8 mouse cellular contexts compared by ENCODE assay signal in the genomic region with DNA sequence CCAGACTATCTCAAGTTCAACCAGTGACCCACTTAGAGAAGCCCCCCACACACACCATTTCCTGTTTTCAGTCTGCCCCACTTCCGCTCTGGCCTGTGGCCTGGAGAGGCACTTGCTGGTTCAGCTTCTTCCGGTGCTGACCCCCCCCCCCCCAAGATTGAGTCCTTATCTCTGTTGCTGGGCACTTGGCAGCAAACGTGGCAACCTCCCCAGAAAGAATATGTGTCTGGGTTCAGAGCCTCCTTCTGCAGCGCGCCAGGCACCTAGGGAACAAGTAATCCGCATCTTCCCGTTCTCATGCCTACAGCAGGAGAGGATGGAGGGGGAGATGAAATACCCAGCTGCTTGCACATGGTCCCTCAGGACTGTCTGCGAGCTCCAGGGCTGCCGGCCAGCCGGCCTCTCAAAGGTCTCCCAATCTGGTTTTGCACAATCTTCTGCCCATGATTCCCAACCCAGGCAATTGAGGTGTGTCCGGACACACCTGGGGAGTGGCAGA. TPM values are rescaled to one million over a fixed set of nuclear protein-coding genes. Genes with fewer than 3 reads are reported as not detected.
A peak's percentile ranks its signal among the peaks of the same experiment; 100 is the strongest.
DNase-seq lines count a peak whose midpoint lies in the region; ATAC-seq and TF ChIP-seq lines count a peak whose summit lies in the region.

No protein-coding gene starts in this region.

- peak; percentile 52 for DNase-seq in gastrocnemius, postnatal 25 days
- DNase-seq in gastrocnemius, postnatal 36 days = no peak
- DNase-seq in MEL (ENCODE audit: low read depth, low spot score) = peak; percentile 42
- peak; percentile 49 for DNase-seq in liver
- no peak for DNase-seq in right cerebral cortex, postnatal 25 days
- no peak for DNase-seq in left cerebral cortex, postnatal 36 days (ENCODE audit: low spot score in 2 of 2)

- H3K4me2 ChIP-seq in heart, embryonic 12.5 days = peak overlapping the region; percentile 44
- no peak overlapping the region; the same call in 1 of the 2 replicates for H3K4me2 ChIP-seq in neural tube, embryonic 14.5 days (ENCODE audit: low read depth, low read length)

- H3K27ac ChIP-seq in MEL (ENCODE audit: control insufficient read depth, low read depth, low read length) = peak overlapping the region; percentile 20; the same call in 1 of the 2 replicates
- peak overlapping the region; percentile 17; the same call in 1 of the 2 replicates for H3K27ac ChIP-seq in heart, embryonic 12.5 days (ENCODE audit: poor library complexity, severe bottlenecking)
- H3K27ac ChIP-seq in neural tube, embryonic 14.5 days (ENCODE audit: low read depth, low read length) = peak overlapping the region; percentile 60

- no peak for TF ChIP-seq CTCF in MEL (IDR thresholded peaks at IDR 0.05 in 2 of 3, conservative IDR thresholded peaks at IDR 0.05 in 1 of 3; ENCODE audit: control insufficient read depth in 1 of 3, insufficient read depth in 1 of 3, low read depth in 2 of 3, low read length in 3 of 3, poor library complexity in 1 of 3, severe bottlenecking in 1 of 3)

- H3K4me3 ChIP-seq in MEL (ENCODE audit: control insufficient read depth in 1 of 2, insufficient read depth in 1 of 2, low read depth in 2 of 2, low read length in 2 of 2) = peak overlapping the region in 1 of 2 experiments; percentile 19; a peak in 1 of 4 replicates
- no peak overlapping the region for H3K4me3 ChIP-seq in heart, embryonic 12.5 days
- H3K4me3 ChIP-seq in neural tube, embryonic 14.5 days (ENCODE audit: low read depth, low read length) = no peak overlapping the region

- peaks cover 0 to 1% of the 10 kb centered on the region in 2 experiments; a peak in 1 of 4 replicates for H3K27me3 ChIP-seq in MEL (ENCODE audit: control insufficient read depth in 1 of 2, insufficient read depth in 2 of 2, low read length in 2 of 2)
- H3K27me3 ChIP-seq in heart, embryonic 12.5 days (replicated peaks) = no peaks in the 10 kb centered on the region
- H3K27me3 ChIP-seq in neural tube, embryonic 14.5 days (ENCODE audit: control insufficient read depth, insufficient read depth, low read length) = no peaks in the 10 kb centered on the region; the same call in 1 of the 2 replicates

- no peak for ATAC-seq in heart, embryonic 12.5 days (ENCODE audit: insufficient number of reproducible peaks, low FRiP score)
- ATAC-seq in neural tube, embryonic 14.5 days (ENCODE audit: low read depth) = no peak

- 21% methylated on average over 11 of the region's 11 CpGs for WGBS in heart, embryonic 12.5 days
- WGBS in neural tube, embryonic 14.5 days = 48% methylated on average over 11 of the region's 11 CpGs

- no peak for TF ChIP-seq RAD21 in MEL (IDR thresholded peaks at IDR 0.05; ENCODE audit: low read depth, low read length)

- H3K9me3 ChIP-seq in MEL (replicated peaks; ENCODE audit: insufficient read depth, low read length) = no peaks in the 10 kb centered on the region
- H3K9me3 ChIP-seq in heart, embryonic 12.5 days (replicated peaks) = no peaks in the 10 kb centered on the region
- H3K9me3 ChIP-seq in neural tube, embryonic 14.5 days (ENCODE audit: control insufficient read depth, low read length) = no peaks in the 10 kb centered on the region

- peaks cover 11 to 41% of the 10 kb centered on the region in 2 experiments for H3K4me1 ChIP-seq in MEL (ENCODE audit: control insufficient read depth in 1 of 2, insufficient read depth in 2 of 2, low read length in 2 of 2)
- H3K4me1 ChIP-seq in heart, embryonic 12.5 days (replicated peaks) = peaks cover 52% of the 10 kb centered on the region
- H3K4me1 ChIP-seq in neural tube, embryonic 14.5 days (ENCODE audit: control insufficient read depth, insufficient read depth, low read length) = peaks cover 28% of the 10 kb centered on the region

- peak overlapping the region; percentile 31; the same call in 1 of the 2 replicates for H3K9ac ChIP-seq in MEL (ENCODE audit: control insufficient read depth, low read depth, low read length, poor library complexity, severe bottlenecking)
- 0 out of 2 replicates have a peak overlapping the region, but pooled peaks have one; percentile 13 for H3K9ac ChIP-seq in heart, embryonic 12.5 days
- H3K9ac ChIP-seq in neural tube, embryonic 14.5 days (replicated peaks; ENCODE audit: low read depth, low read length) = no peak overlapping the region

- intact Hi-C loops in gastrocnemius, postnatal 36 days (cut with DNase I) = loop anchor here (1.0 kb wide), 1 partner anchor 31 kb away; no protein-coding TSS in a partner anchor
- intact Hi-C loops in left cerebral cortex, postnatal 36 days (cut with DNase I) = loop anchor here (5.0 kb wide), 1 partner anchor 45 kb away; no protein-coding TSS in a partner anchor

- peaks cover 3% of the 10 kb centered on the region; the same call in 1 of the 2 replicates for H3K79me2 ChIP-seq in MEL (ENCODE audit: control insufficient read depth, insufficient read depth, low read length, poor library complexity)

- no peak for TF ChIP-seq POLR2A in MEL (IDR thresholded peaks at IDR 0.05; ENCODE audit: control insufficient read depth in 1 of 2, insufficient read depth in 1 of 2, low read depth in 1 of 2, low read length in 2 of 2, poor library complexity in 1 of 2)

- peak; percentile 34 to 43; a peak in 2 of 4 replicates for TF ChIP-seq EP300 in MEL (IDR thresholded peaks at IDR 0.05; ENCODE audit: low read depth in 1 of 2, low read length in 2 of 2)

- peaks cover 0 to 17% of the 10 kb centered on the region in 2 experiments; a peak in 2 of 4 replicates for H3K36me3 ChIP-seq in MEL (ENCODE audit: control insufficient read depth in 1 of 2, insufficient read depth in 2 of 2, low read length in 2 of 2)
- H3K36me3 ChIP-seq in heart, embryonic 12.5 days = no peaks in the 10 kb centered on the region
- H3K36me3 ChIP-seq in neural tube, embryonic 14.5 days (ENCODE audit: control insufficient read depth, insufficient read depth, low read length) = no peaks in the 10 kb centered on the region

TF ChIP-seq in MEL, 35 proteins besides CTCF, POLR2A, EP300 and RAD21:
- TF ChIP-seq ZKSCAN1 (IDR thresholded peaks at IDR 0.05; ENCODE audit: low read depth, low read length) (no peak), HCFC1 (IDR thresholded peaks at IDR 0.05; ENCODE audit: low read depth, low read length) (0 out of 2 replicates have a peak, but pooled peaks have one; percentile 28), CHD2 (IDR thresholded peaks at IDR 0.05; ENCODE audit: low read length) (no peak), SIN3A (IDR thresholded peaks at IDR 0.05; ENCODE audit: low read length) (no peak), E2F4 (IDR thresholded peaks at IDR 0.05; ENCODE audit: borderline replicate concordance, low read depth, low read length) (no peak), POLR2AphosphoS2 (IDR thresholded peaks at IDR 0.05; ENCODE audit: low read length) (no peak), ETS1 (IDR thresholded peaks at IDR 0.05; ENCODE audit: low read depth, low read length) (peak; percentile 58), CHD1 (IDR thresholded peaks at IDR 0.05; ENCODE audit: low read depth, low read length) (no peak), JUND (IDR thresholded peaks at IDR 0.05; ENCODE audit: low read depth, low read length) (no peak), RCOR1 (IDR thresholded peaks at IDR 0.05; ENCODE audit: low read depth, low read length) (0 out of 2 replicates have a peak, but pooled peaks have one; percentile 22), KAT2A (conservative IDR thresholded peaks at IDR 0.05; ENCODE audit: low read depth, low read length) (no peak), ZNF384 (IDR thresholded peaks at IDR 0.05; ENCODE audit: low read depth, low read length) (no peak), USF1 (IDR thresholded peaks at IDR 0.05; ENCODE audit: low read depth, low read length) (no peak), ELF1 (IDR thresholded peaks at IDR 0.05; ENCODE audit: low read depth, low read length) (peak; percentile 59; the same call in 1 of the 2 replicates), TCF12 (IDR thresholded peaks at IDR 0.05; ENCODE audit: low read depth, low read length) (peak; percentile 41; the same call in 1 of the 2 replicates), ZC3H11A (IDR thresholded peaks at IDR 0.05; ENCODE audit: low read depth, low read length) (no peak), MAFK (IDR thresholded peaks at IDR 0.05; ENCODE audit: borderline replicate concordance, low read depth, low read length) (no peak), GABPA (IDR thresholded peaks at IDR 0.05; ENCODE audit: low read depth, low read length) (no peak), MAZ (IDR thresholded peaks at IDR 0.05; ENCODE audit: low read depth, low read length) (peak; percentile 66; the same call in 1 of the 2 replicates), MYC (IDR thresholded peaks at IDR 0.05; ENCODE audit: low read depth, low read length) (no peak), MXI1 (IDR thresholded peaks at IDR 0.05; ENCODE audit: low read depth, low read length) (no peak)

RNA-seq across cellular contexts. Expression of a gene that starts 4.0 kb away (rescaled TPM):
- total RNA-seq in gastrocnemius, postnatal 25 days (2021) = 1 to 10 TPM; 4.6 to 4.9 TPM
- 1 to 10 TPM; 3.6 to 5.3 TPM for total RNA-seq in gastrocnemius, postnatal 36 days (2021)
- 3.8 and 4.1 TPM in 2 replicates for total RNA-seq in MEL (2012; rRNA removed)
- polyA plus RNA-seq in MEL (2012; ENCODE audit: insufficient read depth in 1 of 2, insufficient read length in 2 of 2, low read depth in 1 of 2, low replicate concordance in 2 of 2, missing spikeins in 1 of 2) = 1 to 10 TPM in 1 of 2 experiments, not detected in 1; 9.5 TPM
- polyA plus RNA-seq in heart, embryonic 12.5 days (2016; fragmentation: Nextera tagmentation; extraction: Ambion mirVana) = 15.3 and 16.3 TPM in 2 replicates
- polyA plus RNA-seq in neural tube, embryonic 14.5 days (2014; fragmentation: Nextera tagmentation; extraction: Ambion mirVana) = 27.0 and 36.8 TPM in 2 replicates
- total RNA-seq in left cerebral cortex, postnatal 36 days (2021) = 10 to 100 TPM; 55.1 to 58.1 TPM

RNA-seq across cellular contexts. Expression of a gene that starts 32.3 kb away (rescaled TPM):
- total RNA-seq in gastrocnemius, postnatal 25 days (2021) = 10 to 100 TPM; 12.0 to 13.2 TPM
- total RNA-seq in gastrocnemius, postnatal 36 days (2021) = 10 to 100 TPM; 13.5 to 16.0 TPM
- total RNA-seq in MEL (2012; rRNA removed) = 15.1 and 15.9 TPM in 2 replicates
- 10 to 100 TPM in 1 of 2 experiments, not detected in 1; 21.1 TPM for polyA plus RNA-seq in MEL (2012; ENCODE audit: insufficient read depth in 1 of 2, insufficient read length in 2 of 2, low read depth in 1 of 2, low replicate concordance in 2 of 2, missing spikeins in 1 of 2)
- polyA plus RNA-seq in heart, embryonic 12.5 days (2016; fragmentation: Nextera tagmentation; extraction: Ambion mirVana) = 10.3 and 10.7 TPM in 2 replicates
- polyA plus RNA-seq in neural tube, embryonic 14.5 days (2014; fragmentation: Nextera tagmentation; extraction: Ambion mirVana) = 8.9 and 10.1 TPM in 2 replicates
- 10 to 100 TPM; 31.8 to 33.4 TPM for total RNA-seq in left cerebral cortex, postnatal 36 days (2021)

Comparison
In these comparisons a context has a peak if more than half of its experiments do, and no peak if none do; other contexts are left out.
1. DNase-seq: peak in gastrocnemius, postnatal 25 days (single experiment), MEL (single experiment) and liver (single experiment); none in gastrocnemius, postnatal 36 days (0 of 2), right cerebral cortex, postnatal 25 days (single experiment) and left cerebral cortex, postnatal 36 days (0 of 2).
2. RNA of a gene that starts 4.0 kb away (total RNA-seq): 55.1 to 58.1 TPM in left cerebral cortex, postnatal 36 days; 3.6 to 5.3 TPM in gastrocnemius, postnatal 36 days, 4.6 to 4.9 TPM in gastrocnemius, postnatal 25 days and 3.8 to 4.1 TPM in MEL; every median in the first group is over 4 times any median in the second.
3. Peak in every context shown above with its lines, with median percentiles within 50 percentile points of each other: H3K27ac ChIP-seq.